Mouse (Mus musculus) CH12.LX (cell line): ENCODE results near the gene Grik5. TPM values are rescaled to one million over a fixed set of nuclear protein-coding genes. Genes with fewer than 3 reads are reported as not detected.

Experiments
- DNase-seq: peaks from one replicate; pipeline ENCODE4 v3.0.0-alpha.2; 2013; ENCODE audit errors: extremely low read depth
- H3K27ac ChIP-seq: 2 replicates; pipeline ENCODE4 v1.5.1; 2012; ENCODE audit warnings: low read depth, mild to moderate bottlenecking, control low read depth, moderate library complexity; ENCODE audit not compliant: insufficient read depth
- H3K27me3 ChIP-seq: replicated peaks from 2 replicates; pipeline ENCODE3; 2012; ENCODE audit warnings: inconsistent platforms
- H3K36me3 ChIP-seq, 2 experiments: replicated peaks in 1 of 2; 2 replicates each; pipeline versions ENCODE3 to v1.6.1; 2012; ENCODE audit warnings: inconsistent platforms in 1 of 2, low read length in 1 of 2, mild to moderate bottlenecking in 1 of 2, mixed read lengths in 1 of 2, moderate library complexity in 1 of 2; ENCODE audit not compliant: control insufficient read depth in 1 of 2, insufficient read depth in 1 of 2
- H3K4me1 ChIP-seq, 2 experiments: 2 replicates each; pipeline ENCODE4 v1.6.1; 2012; ENCODE audit warnings: inconsistent platforms in 1 of 2, moderate library complexity in 1 of 2; ENCODE audit not compliant: insufficient read depth in 2 of 2, control insufficient read depth in 1 of 2
- H3K4me2 ChIP-seq: 2 replicates; pipeline ENCODE4 v1.6.1; 2012; ENCODE audit warnings: low read depth, mild to moderate bottlenecking, control low read depth; ENCODE audit not compliant: poor library complexity, insufficient read depth, severe bottlenecking
- H3K4me3 ChIP-seq, 3 experiments: fragments of 150-350 bp in 1 of 3; sonication (generic) in 1 of 3; replicated peaks in 1 of 3; 2 replicates each; pipeline versions ENCODE3 to v1.5.1; 2011 to 2012; ENCODE audit warnings: low read depth in 2 of 3, low read length in 2 of 3, mild to moderate bottlenecking in 2 of 3, moderate library complexity in 2 of 3, control low read depth in 1 of 3, improper control_type of control experiment in 1 of 3, inconsistent platforms in 1 of 3, mixed read lengths in 1 of 3; ENCODE audit not compliant: poor library complexity in 1 of 3
- H3K79me2 ChIP-seq: replicated peaks from 2 replicates; pipeline ENCODE4 v1.6.1; 2012; ENCODE audit warnings: mild to moderate bottlenecking, moderate library complexity; ENCODE audit not compliant: control insufficient read depth, poor library complexity, insufficient read depth, severe bottlenecking; ENCODE audit errors: extremely low read depth
- H3K9ac ChIP-seq: 2 replicates; pipeline ENCODE4 v1.6.1; 2012; ENCODE audit warnings: low read depth, mild to moderate bottlenecking, control low read depth, moderate library complexity; ENCODE audit not compliant: insufficient read depth
- H3K9me3 ChIP-seq: replicated peaks from 2 replicates; pipeline ENCODE3; 2012; ENCODE audit warnings: low read length, inconsistent platforms, mixed read lengths
- BHLHE40 ChIP-seq: IDR thresholded peaks from 2 replicates; pipeline ENCODE4 v1.6.1; 2011; ENCODE audit warnings: mild to moderate bottlenecking, low read depth, low read length, improper control_type of control experiment
- CHD2 ChIP-seq: IDR thresholded peaks from 2 replicates; pipeline ENCODE4 v1.6.1; 2011; ENCODE audit warnings: low read length, improper control_type of control experiment
- CTCF ChIP-seq, 2 experiments: IDR thresholded peaks in 1 of 2; conservative IDR thresholded peaks in 1 of 2; 2 replicates each; pipeline ENCODE4 v1.5.1; 2011 to 2012; ENCODE audit warnings: low read depth in 2 of 2, low read length in 2 of 2, improper control_type of control experiment in 1 of 2, inconsistent platforms in 1 of 2, mild to moderate bottlenecking in 1 of 2, moderate library complexity in 1 of 2
- E2F4 ChIP-seq: IDR thresholded peaks from 2 replicates; pipeline ENCODE4 v1.6.1; 2011; ENCODE audit warnings: low read depth, low read length, improper control_type of control experiment; ENCODE audit not compliant: insufficient replicate concordance
- ELF1 ChIP-seq: IDR thresholded peaks from 2 replicates; pipeline ENCODE4 v1.6.1; 2014; ENCODE audit warnings: low read depth, mild to moderate bottlenecking, inconsistent platforms, low read length, improper control_type of control experiment
- ETS1 ChIP-seq: conservative IDR thresholded peaks from 2 replicates; pipeline ENCODE4 v1.6.1; 2012; ENCODE audit warnings: low read depth, mild to moderate bottlenecking, inconsistent platforms, low read length, improper control_type of control experiment, moderate library complexity
- HCFC1 ChIP-seq: IDR thresholded peaks from 2 replicates; pipeline ENCODE4 v1.6.1; 2012; ENCODE audit warnings: low read depth, mild to moderate bottlenecking, inconsistent platforms, low read length, improper control_type of control experiment
- IRF4 ChIP-seq: IDR thresholded peaks from 2 replicates; pipeline ENCODE4 v1.6.1; 2014; ENCODE audit warnings: low read depth, mild to moderate bottlenecking, inconsistent platforms, low read length, improper control_type of control experiment
- KAT2A ChIP-seq: IDR thresholded peaks from 2 replicates; pipeline ENCODE4 v1.6.1; 2012; ENCODE audit warnings: low read length, improper control_type of control experiment, inconsistent platforms; ENCODE audit not compliant: insufficient replicate concordance
- MAX ChIP-seq: IDR thresholded peaks from 2 replicates; pipeline ENCODE4 v1.6.1; 2011; ENCODE audit warnings: low read length, improper control_type of control experiment
- MAZ ChIP-seq: IDR thresholded peaks from 2 replicates; pipeline ENCODE4 v1.6.1; 2012; ENCODE audit warnings: low read depth, mild to moderate bottlenecking, inconsistent platforms, low read length, improper control_type of control experiment, moderate library complexity
- MEF2A ChIP-seq: IDR thresholded peaks from 2 replicates; pipeline ENCODE4 v1.6.1; 2014; ENCODE audit warnings: low read depth, mild to moderate bottlenecking, inconsistent platforms, low read length, improper control_type of control experiment, borderline replicate concordance
- MYC ChIP-seq: IDR thresholded peaks from 2 replicates; pipeline ENCODE4 v1.6.1; 2011; ENCODE audit warnings: low read depth, mild to moderate bottlenecking, improper control_type of control experiment, low read length
- NELFE ChIP-seq: IDR thresholded peaks from 2 replicates; pipeline ENCODE4 v1.6.1; 2011; ENCODE audit warnings: low read depth, low read length, improper control_type of control experiment
- NRF1 ChIP-seq: IDR thresholded peaks from 2 replicates; pipeline ENCODE4 v1.6.1; 2014; ENCODE audit warnings: low read depth, mild to moderate bottlenecking, inconsistent platforms, low read length, improper control_type of control experiment, moderate library complexity
- PAX5 ChIP-seq: IDR thresholded peaks from 2 replicates; pipeline ENCODE4 v1.6.1; 2012; ENCODE audit warnings: low read length, inconsistent platforms, mixed read lengths
- POLR2A ChIP-seq: IDR thresholded peaks from 2 replicates; pipeline ENCODE4 v1.6.1; 2011; ENCODE audit warnings: low read depth, mild to moderate bottlenecking, improper control_type of control experiment, low read length
- SMC3 ChIP-seq: IDR thresholded peaks from 2 replicates; pipeline ENCODE4 v1.6.1; 2011; ENCODE audit warnings: low read depth, low read length, improper control_type of control experiment
- TBP ChIP-seq: conservative IDR thresholded peaks from 2 replicates; pipeline ENCODE4 v1.6.1; 2011; ENCODE audit warnings: low read depth, low read length, improper control_type of control experiment
- TCF12 ChIP-seq: IDR thresholded peaks from 2 replicates; pipeline ENCODE4 v1.6.1; 2014; ENCODE audit warnings: low read depth, mild to moderate bottlenecking, inconsistent platforms, low read length, improper control_type of control experiment
- USF1 ChIP-seq: IDR thresholded peaks from 2 replicates; pipeline ENCODE4 v1.6.1; 2014; ENCODE audit warnings: low read depth, mild to moderate bottlenecking, inconsistent platforms, low read length, improper control_type of control experiment
- USF2 ChIP-seq: conservative IDR thresholded peaks from 2 replicates; pipeline ENCODE4 v1.6.1; 2011; ENCODE audit warnings: low read depth, low read length, improper control_type of control experiment
- ZC3H11A ChIP-seq: IDR thresholded peaks from 2 replicates; pipeline ENCODE4 v1.6.1; 2012; ENCODE audit warnings: low read depth, mild to moderate bottlenecking, inconsistent platforms, low read length, improper control_type of control experiment
- ZKSCAN1 ChIP-seq: IDR thresholded peaks from 2 replicates; pipeline ENCODE4 v1.6.1; 2012; ENCODE audit warnings: low read depth, inconsistent platforms, low read length, improper control_type of control experiment, borderline replicate concordance
- ZMIZ1 ChIP-seq: IDR thresholded peaks from 2 replicates; pipeline ENCODE4 v1.6.1; 2012; ENCODE audit warnings: low read depth, mild to moderate bottlenecking, inconsistent platforms, low read length, improper control_type of control experiment
- ZNF384 ChIP-seq: IDR thresholded peaks from 2 replicates; pipeline ENCODE4 v1.6.1; 2012; ENCODE audit warnings: low read depth, low read length, improper control_type of control experiment, inconsistent platforms
- dilution Hi-C: fragments of 300-500 bp; cut with MboI; formaldehyde crosslinking; loops from 2 replicates; pipeline ENCODE4 v1.14.3; 2020; ENCODE audit warnings: low sequenced_read_pairs; ENCODE audit not compliant: extremely low pct_unique_long_range_greater_than_20kb, extremely low pct_ligation_motif_present
- in situ Hi-C: fragments of 300-500 bp; cut with MboI; formaldehyde crosslinking; loops from 3 replicates; pipeline ENCODE4 v1.14.3; 2019; ENCODE audit warnings: low sequenced_read_pairs, low pct_ligation_motif_present, low pct_unique_long_range_greater_than_20kb, mixed read lengths
- polyA plus RNA-seq: library from polyadenylated mRNA; unstranded; fragments of >175 nt; gene quantifications from 2 replicates; pipeline ENCODE4 v1.2.1, GENCODE M21; 2012; ENCODE audit warnings: low read depth; ENCODE audit not compliant: insufficient read length
- total RNA-seq, 2 experiments: library from RNA; depleted of rRNA; stranded (reverse); fragments of 300-350 nt in 1 of 2; fragments of >200 nt in 1 of 2; gene quantifications; 2 replicates each; pipeline ENCODE4 v1.2.3; 2012 to 2014

Grik5 gene
- total and polyA plus RNA-seq, 3 experiments = 1.0 to 2.1 (median 1.5) TPM

DNA sequence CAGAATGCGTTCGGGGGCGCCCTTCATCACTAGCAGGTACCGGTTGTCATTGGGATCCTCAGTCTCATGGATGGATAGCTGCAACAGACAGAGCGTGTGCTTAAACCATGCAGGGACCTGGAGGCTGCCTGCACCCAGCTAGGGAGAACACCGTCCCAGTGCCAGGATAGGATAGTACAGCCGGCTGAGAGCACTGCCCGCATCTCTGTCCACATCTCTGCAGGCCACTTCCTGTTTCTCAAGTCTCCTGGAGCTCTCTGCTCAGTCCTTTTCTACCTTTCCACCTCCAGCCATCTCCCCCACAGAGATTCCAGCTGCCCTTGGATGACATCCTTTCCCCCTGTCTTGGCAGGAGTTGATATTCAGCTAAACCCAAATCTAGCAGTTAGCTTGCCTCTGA, 81.7 kb downstream of the Grik5 start:
- no peak for DNase-seq
- H3K9me3 ChIP-seq = no peaks in the 10 kb centered on the region
- no peak overlapping the region for H3K4me2 ChIP-seq
- no peak overlapping the region for H3K4me3 ChIP-seq
- H3K4me1 ChIP-seq = no peaks in the 10 kb centered on the region; a peak in 1 of 4 replicates
- TF ChIP-seq USF2 (no peak), ZNF384 (no peak), ZMIZ1 (no peak), TBP (no peak), ELF1 (no peak), HCFC1 (no peak), ZC3H11A (no peak), NELFE (no peak), USF1 (no peak), SMC3 (no peak), ETS1 (no peak), MAZ (no peak)
- H3K27ac ChIP-seq = no peak overlapping the region
- dilution Hi-C loops = no loop called here
- no peaks in the 10 kb centered on the region for H3K36me3 ChIP-seq
- peaks cover 82% of the 10 kb centered on the region for H3K27me3 ChIP-seq
- in situ Hi-C loops = no loop called here
- H3K9ac ChIP-seq = no peak overlapping the region
- H3K79me2 ChIP-seq = no peaks in the 10 kb centered on the region

DNA sequence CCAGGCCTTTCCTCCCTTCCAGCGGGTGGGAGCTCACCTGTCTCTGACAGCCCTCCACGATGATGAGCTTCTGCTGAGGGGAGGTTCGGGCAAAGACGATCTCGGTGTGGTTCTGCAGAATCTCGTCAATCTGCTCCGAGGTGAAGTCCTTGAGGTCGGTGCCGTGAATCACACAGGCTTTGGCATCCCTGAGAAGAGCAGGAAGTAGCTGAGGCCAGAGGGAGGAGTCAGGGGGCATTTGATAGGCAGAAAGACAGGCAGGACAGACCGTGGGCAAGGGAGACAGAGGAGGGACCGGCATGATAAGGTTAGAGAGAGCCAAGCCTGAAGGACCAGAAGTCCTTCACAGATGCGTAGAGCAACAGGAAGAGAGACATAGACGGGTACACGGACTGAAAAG, 84.2 kb downstream of the Grik5 start:
- DNase-seq = no peak
- Histone ChIP-seq H3K27me3 (peaks cover 67% of the 10 kb centered on the region), H3K27ac (no peak overlapping the region), H3K79me2 (no peaks in the 10 kb centered on the region), H3K36me3 (no peaks in the 10 kb centered on the region), H3K9ac (no peak overlapping the region), H3K4me3 (no peak overlapping the region), H3K4me2 (no peak overlapping the region), H3K4me1 (no peaks in the 10 kb centered on the region; a peak in 1 of 4 replicates), H3K9me3 (no peaks in the 10 kb centered on the region)
- dilution Hi-C loops = no loop called here
- in situ Hi-C loops = no loop called here
- no peak for TF ChIP-seq ELF1
- no peak for TF ChIP-seq MAX
- no peak for TF ChIP-seq TBP
- no peak for TF ChIP-seq CTCF (conservative IDR thresholded peaks at IDR 0.05 in 1 of 2, IDR thresholded peaks at IDR 0.05 in 1 of 2; ENCODE audit: low read depth in 2 of 2, low read length in 2 of 2)
- TF ChIP-seq ZNF384 = no peak
- TF ChIP-seq ZC3H11A = no peak
- no peak for TF ChIP-seq TCF12
- TF ChIP-seq E2F4 = no peak
- no peak for TF ChIP-seq KAT2A
- no peak for TF ChIP-seq MAZ
- no peak for TF ChIP-seq NRF1
- TF ChIP-seq MEF2A = no peak
- no peak for TF ChIP-seq BHLHE40
- no peak for TF ChIP-seq IRF4
- TF ChIP-seq ZKSCAN1 = no peak
- TF ChIP-seq MYC = no peak
- no peak for TF ChIP-seq ETS1
- no peak for TF ChIP-seq CHD2
- no peak for TF ChIP-seq POLR2A
- TF ChIP-seq PAX5 = no peak
